Mouse (Mus musculus): ENCODE results near the gene Glrb. TPM values are rescaled to one million over a fixed set of nuclear protein-coding genes. Genes with fewer than 3 reads are reported as not detected.

Gene Glrb
- 19.9 and 20.2 TPM in 2 replicates for polyA plus RNA-seq (2015; fragmentation: Nextera tagmentation; extraction: Ambion mirVana)

GRCm38 (mm10) chr3:80913111-80913778, at the start of gene Glrb:
Gene Glrb, minus strand, starts transcription at chr3:80913660.

GRCm38 (mm10) chr3:80802596-80803081, 110.8 kb downstream of the Glrb start, which contains the start of gene Gria2:
Gene Gria2, minus strand, starts transcription at chr3:80802835.

Other genes with a start within 250 kb of the Glrb start
- 7.5 and 7.7 TPM in 2 replicates for gene Gria2, start 110.8 kb downstream of the Glrb start, polyA plus RNA-seq (2015; fragmentation: Nextera tagmentation; extraction: Ambion mirVana)
- gene Pdgfc, start 122.8 kb upstream of the Glrb start, polyA plus RNA-seq (2015; fragmentation: Nextera tagmentation; extraction: Ambion mirVana): 16.1 and 37.2 TPM in 2 replicates

Measured in adrenal gland, postnatal 0 days (tissue).